Mouse (Mus musculus) layer of hippocampus, postnatal 25 days (tissue): Measurements from ENCODE around the gene Grm8. TPM values are rescaled to one million over a fixed set of nuclear protein-coding genes. Genes with fewer than 3 reads are reported as not detected.
"Not testable (repeated sequence)": the region's sequence is repeated elsewhere in the genome, so short reads cannot be mapped to it uniquely, and the experiment has no call there.

Experiments
- DNase-seq, 2 experiments: peaks; one replicate each; pipeline ENCODE4 v3.0.0; 2022; ENCODE audit warnings: mixed read lengths in 2 of 2, low spot score in 1 of 2; ENCODE audit errors: extremely low spot score in 1 of 2
- total RNA-seq, 2 experiments: library from RNA; stranded (reverse); gene quantifications; 2 replicates each; pipeline ENCODE4 v1.2.3; 2021

Gene Grm8
- total RNA-seq, 2 experiments from 2014 or later: 6.2 to 8.5 TPM

- no peak for DNase-seq
These were observed 242.1 kb downstream of the Grm8 start for GRCm38 (mm10) chr6:27892886-27893285.

DNA sequence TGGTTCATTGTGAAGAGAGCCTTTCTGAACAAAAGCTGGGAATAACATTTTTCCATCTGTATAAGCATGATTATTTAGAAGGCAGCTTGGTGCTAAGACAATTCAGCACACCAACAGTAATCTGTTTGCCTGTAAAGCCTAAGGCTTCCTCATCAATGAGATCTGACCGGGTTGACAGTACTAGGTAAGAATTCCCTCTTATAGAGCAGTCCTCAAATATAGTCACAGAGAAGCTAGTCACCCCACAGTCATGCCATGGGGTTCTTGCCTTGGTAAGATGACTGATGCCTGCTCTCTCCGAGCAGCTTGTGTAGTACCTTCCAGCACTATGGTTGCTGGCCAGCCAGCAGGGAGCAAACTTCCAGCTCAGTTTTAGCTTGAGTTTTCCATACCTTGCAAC lies 246.6 kb downstream of the Grm8 start:
- DNase-seq: no peak

- DNase-seq: no peak
These were observed 247.1 kb downstream of the Grm8 start for GRCm38 (mm10) chr6:27887922-27888321.

DNA sequence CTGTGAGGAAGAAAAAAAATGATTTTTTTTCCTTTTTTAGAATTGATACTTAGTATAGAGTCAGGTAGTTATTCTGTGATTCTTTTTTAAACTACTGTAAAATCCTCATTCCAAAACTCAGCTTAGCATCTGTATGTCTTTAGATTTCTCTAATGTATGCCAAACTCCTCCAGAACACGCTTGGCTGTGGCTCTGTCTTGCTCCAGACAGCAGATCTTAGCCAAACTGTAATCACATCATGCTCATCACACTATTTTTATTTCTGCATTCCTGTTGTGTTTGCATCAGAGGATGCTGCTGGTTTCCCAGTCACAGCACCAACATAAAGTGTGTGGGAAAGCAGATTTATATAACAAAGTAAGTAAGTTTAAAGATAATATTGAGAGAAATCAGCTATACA lies 249.2 kb downstream of the Grm8 start:
- no peak for DNase-seq

DNA sequence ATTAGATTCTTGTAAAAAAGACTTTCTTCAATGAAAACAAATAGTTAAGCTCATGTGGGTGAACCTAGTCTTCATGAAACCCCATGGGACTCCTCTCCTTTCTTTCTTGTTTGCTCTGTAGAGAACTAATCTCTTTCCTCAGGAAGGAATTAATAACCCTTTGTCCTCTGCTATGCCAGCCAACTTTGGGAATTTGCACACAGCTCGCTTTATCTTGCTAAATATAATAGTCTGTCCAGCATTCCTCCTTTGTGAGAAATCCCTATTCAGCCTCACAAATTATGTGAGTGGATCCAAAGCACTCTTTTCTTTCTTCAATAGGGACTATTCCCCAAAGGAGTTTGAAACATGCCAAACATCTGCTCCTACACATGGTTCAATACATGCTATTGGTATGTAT lies 285.3 kb downstream of the Grm8 start:
- DNase-seq: no peak

DNA sequence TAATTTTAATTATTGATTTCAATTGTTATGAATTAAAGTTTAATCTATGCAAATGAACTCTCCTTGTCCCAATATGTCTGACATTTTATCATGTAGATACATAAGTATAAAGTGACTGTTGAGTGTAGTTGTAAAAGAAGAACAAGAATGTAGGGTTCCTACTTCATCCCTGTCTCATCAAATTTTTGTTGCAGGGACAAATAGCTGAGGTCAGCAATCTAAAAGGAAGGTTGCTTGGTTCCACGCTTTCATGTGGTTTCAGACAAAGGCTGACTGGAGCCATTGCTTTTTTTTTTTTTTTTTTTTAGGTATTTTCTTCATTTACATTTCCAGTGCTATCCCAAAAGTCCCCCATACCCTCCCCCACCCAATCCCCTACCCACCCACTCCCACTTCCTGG lies 298.8 kb downstream of the Grm8 start:
- no peak for DNase-seq

DNA sequence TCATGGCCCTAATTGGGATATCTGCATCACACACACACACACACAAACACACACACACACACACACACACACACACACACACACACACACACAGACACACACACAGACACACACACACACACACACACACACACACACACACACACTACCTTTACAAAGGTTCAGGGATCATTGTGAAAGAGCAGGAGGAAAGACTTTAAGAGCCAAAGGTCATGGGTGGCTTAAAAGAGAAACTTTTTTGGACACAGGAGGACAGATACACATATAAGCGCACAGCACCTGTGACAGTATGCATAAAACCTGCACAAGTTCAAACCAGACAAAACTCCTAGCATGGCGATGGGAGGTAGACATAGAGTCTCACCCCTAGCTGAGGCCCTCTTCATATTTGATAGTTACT lies 315.2 kb downstream of the Grm8 start:
- DNase-seq: not testable (repeated sequence)

DNA sequence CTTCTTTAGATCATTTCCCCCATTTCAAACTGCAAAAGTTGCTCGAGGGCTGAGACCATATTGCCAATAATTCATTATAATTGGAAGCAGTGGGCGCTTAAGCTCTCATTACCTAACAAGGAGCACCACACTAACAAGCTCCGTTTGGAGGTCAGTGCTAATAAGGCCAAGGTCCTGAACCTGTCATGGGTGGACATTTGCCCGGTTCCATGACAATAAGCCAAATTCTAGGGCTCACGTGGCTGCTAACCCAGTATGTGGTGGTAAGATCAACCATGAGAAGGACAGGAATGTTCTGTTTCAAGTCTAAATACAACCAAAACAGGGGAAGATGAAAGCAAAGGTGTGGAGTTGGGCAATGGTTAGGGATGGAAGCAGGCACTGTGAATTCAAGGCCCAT lies 322.2 kb downstream of the Grm8 start:
- DNase-seq: no peak

- DNase-seq: no peak
These were observed 325.0 kb downstream of the Grm8 start for GRCm38 (mm10) chr6:27809996-27810395.

DNA sequence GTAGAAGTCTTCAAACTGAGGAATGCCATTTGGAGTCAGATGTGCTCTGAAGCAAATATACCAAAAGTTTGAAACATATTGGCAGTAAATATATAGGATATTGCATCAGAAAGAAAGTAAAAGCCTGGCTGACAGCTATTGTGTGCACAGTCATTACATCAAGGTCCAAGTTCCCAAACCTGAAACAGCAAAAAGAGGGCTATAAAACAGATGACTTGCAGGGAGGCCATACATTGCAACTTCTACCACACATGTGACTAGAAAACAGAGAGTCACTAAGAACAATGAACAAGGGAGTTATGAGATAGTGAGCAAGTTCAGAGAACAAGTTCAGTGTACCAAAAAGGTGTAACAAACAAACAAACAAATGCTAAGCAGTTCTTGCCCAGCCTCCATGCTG lies 328.2 kb downstream of the Grm8 start:
- DNase-seq: no peak

GRCm38 (mm10) chr6:27800881-27801572 lies 334.0 kb downstream of the Grm8 start:
- no peak for DNase-seq

- DNase-seq: no peak
These were observed 336.2 kb downstream of the Grm8 start for GRCm38 (mm10) chr6:27798735-27799134.

- DNase-seq: no peak
These were observed 345.4 kb downstream of the Grm8 start for GRCm38 (mm10) chr6:27789566-27789965.

- no peak for DNase-seq
These were observed 345.8 kb downstream of the Grm8 start for GRCm38 (mm10) chr6:27789151-27789550.

DNA sequence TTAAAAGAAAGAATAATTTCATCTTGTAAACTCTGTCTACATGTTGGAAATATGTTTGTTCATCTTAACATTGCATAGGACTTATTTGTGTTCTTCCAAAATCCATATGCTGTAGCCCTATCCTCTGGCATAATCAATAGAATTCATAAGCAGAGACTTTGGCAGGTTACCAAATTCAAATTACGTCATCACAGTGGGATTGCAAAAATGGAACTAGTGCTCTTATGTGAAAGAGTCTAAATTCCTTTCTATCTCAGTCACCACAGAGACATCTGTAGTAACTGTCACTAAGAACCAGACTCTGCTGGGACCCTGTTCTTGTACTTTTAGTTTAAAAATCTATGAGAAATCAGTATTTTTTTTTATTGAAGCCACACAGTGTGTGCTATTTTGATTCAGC lies 352.7 kb downstream of the Grm8 start:
- no peak for DNase-seq

- no peak for DNase-seq
These were observed 353.6 kb downstream of the Grm8 start for GRCm38 (mm10) chr6:27781371-27781770.

DNA sequence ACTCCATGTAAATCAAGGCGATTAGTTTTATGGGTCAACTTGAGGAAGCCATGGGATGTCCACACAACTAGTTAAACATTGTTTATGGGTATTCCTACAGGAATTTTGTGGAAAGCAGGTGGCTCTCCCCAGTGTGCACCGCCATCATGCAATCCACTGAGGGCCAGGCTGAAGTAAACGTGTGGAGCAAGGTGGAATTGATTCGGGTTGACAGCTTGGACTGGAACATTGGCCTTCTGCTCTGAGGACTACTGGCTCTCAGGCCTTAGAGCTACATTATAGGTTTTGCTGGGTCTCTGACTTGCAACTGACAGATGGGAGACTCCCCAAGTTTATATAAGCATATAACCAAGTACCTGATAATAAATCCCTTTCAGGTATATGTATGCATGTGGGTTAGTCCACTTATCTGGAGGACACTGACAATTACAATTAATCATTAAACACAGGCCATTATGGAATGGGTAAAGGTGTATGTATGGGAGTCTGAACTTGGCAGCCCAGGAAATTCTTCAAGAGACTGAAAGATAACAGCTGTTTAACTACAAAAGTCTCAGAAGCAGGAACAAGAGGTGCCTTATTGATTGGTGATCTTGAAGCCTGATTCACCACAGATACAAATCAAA lies 359.2 kb downstream of the Grm8 start:
- no peak for DNase-seq

DNA sequence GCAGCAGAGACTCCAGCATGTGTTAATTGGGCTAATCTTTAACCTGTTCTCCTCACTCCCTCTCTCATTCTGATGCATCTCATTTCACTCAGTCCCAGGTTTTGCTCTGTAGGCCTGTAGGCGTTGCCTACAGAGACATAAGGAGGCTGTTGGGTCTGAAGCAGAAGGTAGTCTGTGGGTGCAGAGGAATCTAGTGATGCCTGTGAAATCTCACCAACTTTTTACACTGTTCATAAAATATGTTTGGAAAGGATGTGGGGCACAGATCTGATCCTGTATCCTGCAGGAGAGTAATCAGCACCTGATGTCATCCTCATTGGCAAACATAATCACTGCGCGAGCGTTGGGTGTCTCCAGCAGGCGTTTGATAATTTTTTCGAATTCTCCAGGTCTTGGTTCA lies 372.9 kb downstream of the Grm8 start:
- DNase-seq: no peak

GRCm38 (mm10) chr6:27753290-27753829 lies 381.6 kb downstream of the Grm8 start:
- no peak for DNase-seq

DNA sequence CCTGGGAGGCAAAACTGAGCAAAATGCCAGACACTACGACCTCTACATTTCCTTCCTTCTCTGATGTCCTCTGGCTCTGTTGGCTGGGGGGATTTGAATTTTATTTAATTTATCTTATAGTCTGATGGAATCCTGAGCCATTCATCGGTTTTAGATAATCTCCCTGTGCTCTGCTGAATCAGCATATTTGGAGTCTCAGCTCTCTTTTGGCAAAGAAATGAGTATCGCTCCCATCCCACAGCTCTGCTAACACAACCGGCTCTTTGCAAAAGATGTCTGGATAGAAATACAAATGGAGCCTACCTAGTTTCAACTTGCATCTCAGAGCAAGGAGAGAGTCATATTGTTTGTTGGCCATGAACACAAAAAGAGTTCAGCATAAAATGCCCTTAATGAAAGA lies 388.5 kb downstream of the Grm8 start:
- no peak for DNase-seq

GRCm38 (mm10) chr6:27745693-27746451 lies 389.1 kb downstream of the Grm8 start:
- DNase-seq: no peak
